Comparison of ENCODE assay signal across 14 mouse cellular contexts in the genomic region with DNA sequence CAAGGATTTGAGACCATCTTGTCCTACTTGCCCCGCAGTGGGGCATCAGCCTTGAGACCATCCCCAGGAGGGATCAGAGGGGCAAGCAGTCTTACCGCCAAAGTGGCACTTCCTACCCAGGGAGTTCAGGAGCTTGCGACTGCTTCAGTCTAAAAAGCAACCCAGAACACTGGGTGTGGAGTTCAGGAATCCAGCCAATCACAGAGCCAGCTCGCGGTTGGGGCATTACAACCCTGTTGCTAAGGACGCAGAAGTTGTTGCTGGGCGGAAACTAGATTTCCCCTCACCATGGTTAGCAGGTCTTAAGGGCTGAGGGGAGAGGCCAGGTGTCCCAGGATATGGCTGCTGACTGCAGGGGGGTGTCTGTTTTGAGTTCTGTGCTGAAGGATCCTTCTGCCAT. TPM values are rescaled to one million over a fixed set of nuclear protein-coding genes. Genes with fewer than 3 reads are reported as not detected.
DNase-seq lines count a peak whose midpoint lies in the region; ATAC-seq and TF ChIP-seq lines count a peak whose summit lies in the region.
"Had no signal": no experiment of that assay in that cellular context is flagged by ENCODE, and none has a peak within 500 bp of the region (broad histone marks: within the 10 kb centered on the region; RNA-seq: fewer than 3 reads in every experiment).

No protein-coding gene starts in this region.

- no peak overlapping the region for H3K27ac ChIP-seq in embryonic facial prominence, embryonic 13.5 days
- H3K27ac ChIP-seq: forebrain, embryonic 13.5 days; liver, embryonic 12.5 days; neural tube, embryonic 13.5 days had no signal

- H3K4me3 ChIP-seq in lung, adult 2 months (replicated peaks; ENCODE audit: extremely low read depth, low read depth, low read length) = no peak overlapping the region
- H3K4me3 ChIP-seq in embryonic facial prominence, embryonic 13.5 days = no peak overlapping the region
- H3K4me3 ChIP-seq: forebrain, embryonic 13.5 days; liver, embryonic 12.5 days; neural tube, embryonic 13.5 days had no signal

- WGBS in lung, adult 2 months = 34% methylated on average over 7 of the region's 7 CpGs
- 21% methylated on average over 7 of the region's 7 CpGs for WGBS in embryonic facial prominence, embryonic 13.5 days

- H3K9me3 ChIP-seq in embryonic facial prominence, embryonic 13.5 days = no peaks in the 10 kb centered on the region
- H3K9me3 ChIP-seq: forebrain, embryonic 13.5 days; liver, embryonic 12.5 days; neural tube, embryonic 13.5 days had no signal

- H3K36me3 ChIP-seq in embryonic facial prominence, embryonic 13.5 days = no peaks in the 10 kb centered on the region
- H3K36me3 ChIP-seq: liver, embryonic 12.5 days; neural tube, embryonic 13.5 days had no signal

- 0 out of 2 replicates have a peak, but pooled peaks have one; percentile 25 for TF ChIP-seq POLR2A in lung, adult 2 months (IDR thresholded peaks at IDR 0.05; ENCODE audit: borderline replicate concordance, extremely low read depth, low read depth, low read length)

- TF ChIP-seq CTCF in lung, adult 2 months (IDR thresholded peaks at IDR 0.05; ENCODE audit: insufficient read depth, low read length) = no peak

- DNase-seq in lung, adult 2 months = no peak
- no peak for DNase-seq in lung, postnatal 10 days
- DNase-seq in ZHBTc4 (ENCODE audit: low read depth, low spot score) = peak; percentile 50
- peak; percentile 14 for DNase-seq in retina, postnatal 1 day
- no peak for DNase-seq in yolk sac, embryonic 10.5 days (ENCODE audit: low spot score)
- DNase-seq in cerebellum, adult 8-10 months = no peak
- DNase-seq: cerebellum, postnatal 36 days; kidney, adult 2 months; midbrain, embryonic 14.5 days had no signal

- H3K27me3 ChIP-seq in embryonic facial prominence, embryonic 13.5 days = no peaks in the 10 kb centered on the region
- H3K27me3 ChIP-seq: forebrain, embryonic 13.5 days; liver, embryonic 12.5 days; neural tube, embryonic 13.5 days had no signal

- no peaks in the 10 kb centered on the region for H3K4me1 ChIP-seq in lung, adult 2 months (ENCODE audit: control insufficient read depth, insufficient read depth, low read length)
- H3K4me1 ChIP-seq in embryonic facial prominence, embryonic 13.5 days = no peaks in the 10 kb centered on the region
- H3K4me1 ChIP-seq: forebrain, embryonic 13.5 days; liver, embryonic 12.5 days had no signal

- no peak overlapping the region for H3K9ac ChIP-seq in embryonic facial prominence, embryonic 13.5 days
- H3K9ac ChIP-seq: forebrain, embryonic 13.5 days; liver, embryonic 12.5 days; neural tube, embryonic 13.5 days had no signal

- ATAC-seq in embryonic facial prominence, embryonic 13.5 days (ENCODE audit: insufficient number of reproducible peaks, insufficient read depth, low FRiP score, low TSS enrichment, low read depth) = peak; percentile 67; the same call in 1 of the 2 replicates
- ATAC-seq: forebrain, embryonic 13.5 days; liver, embryonic 12.5 days had no signal

- H3K4me2 ChIP-seq in embryonic facial prominence, embryonic 13.5 days = no peak overlapping the region
- H3K4me2 ChIP-seq: forebrain, embryonic 13.5 days; liver, embryonic 12.5 days; neural tube, embryonic 13.5 days had no signal

RNA-seq across cellular contexts. Expression of gene Gm12695, which starts 1.6 kb away (rescaled TPM):
- polyA plus RNA-seq in lung, adult 2 months (2012; rRNA removed) = 0.45 and 0.63 TPM in 2 replicates
- polyA plus RNA-seq in embryonic facial prominence, embryonic 13.5 days (2015; fragmentation: Nextera tagmentation; extraction: Ambion mirVana) = not detected in 2 replicates
- polyA plus RNA-seq: heart, postnatal 0 days; kidney, adult 2 months; liver, embryonic 12.5 days; midbrain, embryonic 14.5 days; neural tube, embryonic 13.5 days had no signal

Comparison
In these comparisons a context has a peak if more than half of its experiments do, and no peak if none do; other contexts are left out.
1. DNase-seq: peak in ZHBTc4 (single experiment) and retina, postnatal 1 day (single experiment); none in lung, adult 2 months (single experiment), lung, postnatal 10 days (single experiment), yolk sac, embryonic 10.5 days (single experiment) and cerebellum, adult 8-10 months (single experiment).